Mouse (Mus musculus): ENCODE data around the gene Flt1. TPM values are rescaled to one million over a fixed set of nuclear protein-coding genes. Genes with fewer than 3 reads are reported as not detected.

Flt1 gene
- polyA plus RNA-seq, 1 experiment from 2014 or later: 3.9 TPM

DNA sequence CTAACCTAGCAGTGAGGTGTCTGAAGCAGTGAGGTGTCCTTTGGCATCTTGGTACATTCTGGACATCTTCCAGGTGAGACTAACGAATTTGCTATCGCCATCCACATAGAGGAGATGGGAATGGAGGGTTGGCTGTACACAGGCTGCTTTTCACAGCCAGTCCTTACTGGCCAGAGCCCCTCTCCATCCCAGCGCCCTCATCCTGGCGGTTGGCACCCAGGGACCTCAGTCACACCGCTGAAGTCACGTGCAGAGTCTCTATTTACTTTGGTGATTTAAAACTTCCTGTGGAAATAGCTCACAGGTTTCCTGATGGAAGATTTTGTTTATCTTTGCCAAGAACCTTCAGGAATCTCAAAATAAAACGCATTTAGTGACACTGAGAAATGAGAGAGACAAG lies 84.4 kb downstream of the Flt1 start:
- no peaks in the 10 kb centered on the region for H3K9me3 ChIP-seq (ENCODE audit: control insufficient read depth, low read length)
- H3K4me1 ChIP-seq (replicated peaks; ENCODE audit: control insufficient read depth, insufficient read depth): no peaks in the 10 kb centered on the region
- H3K27me3 ChIP-seq (ENCODE audit: control insufficient read depth, insufficient read depth, low read length): no peaks in the 10 kb centered on the region
- H3K4me3 ChIP-seq (ENCODE audit: low read depth, low read length): no peak overlapping the region
- no peak for TF ChIP-seq EP300 (optimal IDR thresholded peaks at IDR 0.05)
- TF ChIP-seq CTCF (IDR thresholded peaks at IDR 0.05; ENCODE audit: low read depth): no peak
- H3K36me3 ChIP-seq (ENCODE audit: control insufficient read depth, insufficient read depth, low read length): no peaks in the 10 kb centered on the region
- ATAC-seq (ENCODE audit: low FRiP score, low TSS enrichment) (no peak), DNase-seq (ENCODE audit: low spot score) (no peak)
- H3K4me2 ChIP-seq (replicated peaks; ENCODE audit: low read depth): no peak overlapping the region
- H3K27ac ChIP-seq (replicated peaks): no peak overlapping the region
- 28% methylated on average over 7 of the region's 7 CpGs for WGBS
- H3K9ac ChIP-seq (ENCODE audit: low read length): no peak overlapping the region

DNA sequence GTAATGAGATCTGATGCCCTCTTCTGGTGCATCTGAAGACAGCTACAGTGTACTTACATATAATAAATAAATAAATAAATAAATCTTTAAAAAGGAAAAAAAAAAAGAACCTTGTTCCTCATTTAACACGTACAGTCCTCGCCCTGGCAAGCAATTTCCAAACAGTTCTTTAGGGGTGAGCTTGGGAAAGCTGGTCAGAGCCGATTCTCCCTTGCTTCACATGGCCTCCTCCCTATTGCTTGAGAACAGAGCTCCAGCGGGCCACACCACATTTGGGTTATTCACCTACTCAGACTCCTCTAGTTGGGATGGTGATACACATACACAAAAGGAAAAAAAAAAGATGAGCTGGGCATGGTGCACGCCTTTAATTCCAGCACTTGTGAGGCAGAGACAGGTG lies 85.9 kb downstream of the Flt1 start:
- Histone ChIP-seq H3K27me3 (ENCODE audit: control insufficient read depth, insufficient read depth, low read length) (no peaks in the 10 kb centered on the region), H3K9ac (ENCODE audit: low read length) (no peak overlapping the region), H3K4me2 (replicated peaks; ENCODE audit: low read depth) (no peak overlapping the region), H3K4me3 (ENCODE audit: low read depth, low read length) (no peak overlapping the region), H3K27ac (replicated peaks) (no peak overlapping the region), H3K4me1 (replicated peaks; ENCODE audit: control insufficient read depth, insufficient read depth) (no peaks in the 10 kb centered on the region), H3K9me3 (ENCODE audit: control insufficient read depth, low read length) (no peaks in the 10 kb centered on the region), H3K36me3 (ENCODE audit: control insufficient read depth, insufficient read depth, low read length) (no peaks in the 10 kb centered on the region)
- WGBS: 90% methylated on average over 5 of the region's 5 CpGs
- DNase-seq (ENCODE audit: low spot score): no peak
- TF ChIP-seq CTCF (IDR thresholded peaks at IDR 0.05; ENCODE audit: low read depth) (no peak), EP300 (optimal IDR thresholded peaks at IDR 0.05) (no peak)
- ATAC-seq (ENCODE audit: low FRiP score, low TSS enrichment): no peak

DNA sequence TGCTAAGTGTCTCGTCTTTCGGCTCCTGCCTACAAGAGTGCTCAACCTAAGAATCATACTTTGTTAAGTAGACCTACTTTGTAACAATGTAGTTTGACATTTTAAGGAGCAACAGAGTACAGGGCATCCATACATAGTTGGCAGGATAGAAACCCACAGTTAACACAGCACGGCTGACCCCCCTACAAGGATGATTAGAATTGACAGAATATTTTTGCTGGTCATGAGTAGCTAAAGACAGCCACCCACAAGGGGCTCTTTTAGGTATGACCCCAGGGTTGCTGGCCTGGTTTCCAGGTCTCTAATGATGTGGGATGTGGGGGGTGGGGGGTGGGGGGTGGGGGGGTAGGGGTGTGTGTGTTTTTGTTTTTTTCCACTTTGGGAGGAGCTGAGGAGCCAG lies 89.1 kb downstream of the Flt1 start:
- H3K9me3 ChIP-seq (ENCODE audit: control insufficient read depth, low read length): no peaks in the 10 kb centered on the region
- H3K9ac ChIP-seq (ENCODE audit: low read length): no peak overlapping the region
- H3K36me3 ChIP-seq (ENCODE audit: control insufficient read depth, insufficient read depth, low read length): no peaks in the 10 kb centered on the region
- no peak overlapping the region for H3K27ac ChIP-seq (replicated peaks)
- ATAC-seq (ENCODE audit: low FRiP score, low TSS enrichment) (no peak), DNase-seq (ENCODE audit: low spot score) (no peak)
- TF ChIP-seq CTCF (IDR thresholded peaks at IDR 0.05; ENCODE audit: low read depth): no peak
- no peak for TF ChIP-seq EP300 (optimal IDR thresholded peaks at IDR 0.05)
- 75% methylated on average over 3 of the region's 3 CpGs for WGBS
- H3K27me3 ChIP-seq (ENCODE audit: control insufficient read depth, insufficient read depth, low read length): no peaks in the 10 kb centered on the region
- no peaks in the 10 kb centered on the region for H3K4me1 ChIP-seq (replicated peaks; ENCODE audit: control insufficient read depth, insufficient read depth)
- no peak overlapping the region for H3K4me3 ChIP-seq (ENCODE audit: low read depth, low read length)
- no peak overlapping the region for H3K4me2 ChIP-seq (replicated peaks; ENCODE audit: low read depth)

DNA sequence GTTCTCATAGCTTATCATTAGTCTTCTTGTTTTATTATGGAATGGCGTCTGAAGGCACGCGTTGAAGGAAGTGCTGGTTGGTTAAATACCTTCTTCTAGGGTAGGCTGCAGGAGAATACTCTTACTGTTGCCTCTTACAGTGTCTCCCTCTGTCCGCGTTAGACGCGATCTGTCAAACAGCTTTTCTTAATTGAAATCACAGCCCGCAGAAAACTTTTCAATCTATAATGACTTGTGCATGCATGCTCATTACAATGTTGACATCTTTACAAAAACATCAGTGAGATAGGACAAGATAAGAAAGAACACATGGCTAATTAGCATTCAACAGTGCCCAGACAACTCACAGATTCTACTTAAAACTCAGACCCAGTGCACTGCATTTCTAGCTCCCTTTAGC lies 89.9 kb downstream of the Flt1 start:
- H3K4me2 ChIP-seq (replicated peaks; ENCODE audit: low read depth): no peak overlapping the region
- ATAC-seq (ENCODE audit: low FRiP score, low TSS enrichment) (no peak), DNase-seq (ENCODE audit: low spot score) (no peak)
- no peaks in the 10 kb centered on the region for H3K9me3 ChIP-seq (ENCODE audit: control insufficient read depth, low read length)
- H3K27me3 ChIP-seq (ENCODE audit: control insufficient read depth, insufficient read depth, low read length): no peaks in the 10 kb centered on the region
- no peaks in the 10 kb centered on the region for H3K4me1 ChIP-seq (replicated peaks; ENCODE audit: control insufficient read depth, insufficient read depth)
- H3K36me3 ChIP-seq (ENCODE audit: control insufficient read depth, insufficient read depth, low read length): no peaks in the 10 kb centered on the region
- no peak overlapping the region for H3K9ac ChIP-seq (ENCODE audit: low read length)
- TF ChIP-seq EP300 (optimal IDR thresholded peaks at IDR 0.05) (no peak), CTCF (IDR thresholded peaks at IDR 0.05; ENCODE audit: low read depth) (no peak)
- H3K27ac ChIP-seq (replicated peaks): no peak overlapping the region
- WGBS: 74% methylated on average over 8 of the region's 8 CpGs
- no peak overlapping the region for H3K4me3 ChIP-seq (ENCODE audit: low read depth, low read length)

DNA sequence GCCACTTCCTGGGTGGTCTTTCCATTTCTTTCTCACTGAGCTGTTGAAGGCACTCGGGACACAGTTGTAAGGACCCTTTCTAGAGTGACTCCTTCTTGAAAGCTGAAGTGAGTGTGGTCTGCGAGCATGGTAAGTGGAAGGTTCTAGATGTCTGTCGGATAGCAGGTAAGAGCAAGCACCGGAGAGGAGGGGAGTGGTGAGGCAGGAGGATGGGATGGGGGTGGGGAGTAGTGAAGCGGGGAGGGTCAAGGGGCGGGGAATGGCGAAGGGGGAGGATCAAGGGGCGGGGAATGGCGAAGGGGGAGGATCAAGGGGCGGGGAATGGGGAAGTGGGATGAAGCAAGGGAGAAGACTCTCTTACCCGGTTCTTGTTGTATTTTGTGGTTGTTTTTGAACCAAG lies 91.8 kb downstream of the Flt1 start:
- no peak for TF ChIP-seq CTCF (IDR thresholded peaks at IDR 0.05; ENCODE audit: low read depth)
- no peak for TF ChIP-seq EP300 (optimal IDR thresholded peaks at IDR 0.05)
- DNase-seq (ENCODE audit: low spot score) (no peak), ATAC-seq (ENCODE audit: low FRiP score, low TSS enrichment) (no peak)
- no peaks in the 10 kb centered on the region for H3K27me3 ChIP-seq (ENCODE audit: control insufficient read depth, insufficient read depth, low read length)
- H3K27ac ChIP-seq (replicated peaks): no peak overlapping the region
- H3K4me3 ChIP-seq (ENCODE audit: low read depth, low read length): no peak overlapping the region
- no peaks in the 10 kb centered on the region for H3K4me1 ChIP-seq (replicated peaks; ENCODE audit: control insufficient read depth, insufficient read depth)
- no peaks in the 10 kb centered on the region for H3K9me3 ChIP-seq (ENCODE audit: control insufficient read depth, low read length)
- H3K9ac ChIP-seq (ENCODE audit: low read length): no peak overlapping the region
- H3K36me3 ChIP-seq (ENCODE audit: control insufficient read depth, insufficient read depth, low read length): no peaks in the 10 kb centered on the region
- 44% methylated on average over 11 of the region's 11 CpGs for WGBS
- no peak overlapping the region for H3K4me2 ChIP-seq (replicated peaks; ENCODE audit: low read depth)

DNA sequence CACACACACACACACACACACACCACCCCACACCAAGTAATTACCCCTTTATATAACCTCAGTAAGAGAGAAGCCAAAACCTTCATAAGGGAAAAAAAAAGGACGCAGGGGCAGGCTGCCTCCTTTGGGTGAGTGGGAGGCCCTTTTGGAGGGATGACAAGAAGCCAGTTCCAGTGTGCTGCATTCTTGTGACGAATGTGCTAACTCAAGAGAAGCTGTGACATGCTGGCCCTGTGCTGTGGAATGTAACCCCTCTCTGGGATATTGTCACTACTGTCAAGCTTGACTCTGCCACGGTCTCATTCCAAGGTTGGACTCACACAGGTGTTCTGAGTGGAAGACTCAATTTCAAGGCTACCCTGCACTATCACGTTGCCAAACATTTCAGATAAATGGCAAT lies 93.1 kb downstream of the Flt1 start:
- no peak overlapping the region for H3K4me3 ChIP-seq (ENCODE audit: low read depth, low read length)
- no peaks in the 10 kb centered on the region for H3K9me3 ChIP-seq (ENCODE audit: control insufficient read depth, low read length)
- H3K27ac ChIP-seq (replicated peaks): no peak overlapping the region
- WGBS: 72% methylated on average over 4 of the region's 4 CpGs
- DNase-seq (ENCODE audit: low spot score) (no peak), ATAC-seq (ENCODE audit: low FRiP score, low TSS enrichment) (no peak)
- no peaks in the 10 kb centered on the region for H3K27me3 ChIP-seq (ENCODE audit: control insufficient read depth, insufficient read depth, low read length)
- no peak overlapping the region for H3K9ac ChIP-seq (ENCODE audit: low read length)
- H3K36me3 ChIP-seq (ENCODE audit: control insufficient read depth, insufficient read depth, low read length): no peaks in the 10 kb centered on the region
- no peaks in the 10 kb centered on the region for H3K4me1 ChIP-seq (replicated peaks; ENCODE audit: control insufficient read depth, insufficient read depth)
- TF ChIP-seq CTCF (IDR thresholded peaks at IDR 0.05; ENCODE audit: low read depth) (no peak), EP300 (optimal IDR thresholded peaks at IDR 0.05) (no peak)
- no peak overlapping the region for H3K4me2 ChIP-seq (replicated peaks; ENCODE audit: low read depth)

Measured in stomach, postnatal 0 days (tissue).